Mouse (Mus musculus): ENCODE measurements around the gene Wdr26.

Gene Wdr26

DNA sequence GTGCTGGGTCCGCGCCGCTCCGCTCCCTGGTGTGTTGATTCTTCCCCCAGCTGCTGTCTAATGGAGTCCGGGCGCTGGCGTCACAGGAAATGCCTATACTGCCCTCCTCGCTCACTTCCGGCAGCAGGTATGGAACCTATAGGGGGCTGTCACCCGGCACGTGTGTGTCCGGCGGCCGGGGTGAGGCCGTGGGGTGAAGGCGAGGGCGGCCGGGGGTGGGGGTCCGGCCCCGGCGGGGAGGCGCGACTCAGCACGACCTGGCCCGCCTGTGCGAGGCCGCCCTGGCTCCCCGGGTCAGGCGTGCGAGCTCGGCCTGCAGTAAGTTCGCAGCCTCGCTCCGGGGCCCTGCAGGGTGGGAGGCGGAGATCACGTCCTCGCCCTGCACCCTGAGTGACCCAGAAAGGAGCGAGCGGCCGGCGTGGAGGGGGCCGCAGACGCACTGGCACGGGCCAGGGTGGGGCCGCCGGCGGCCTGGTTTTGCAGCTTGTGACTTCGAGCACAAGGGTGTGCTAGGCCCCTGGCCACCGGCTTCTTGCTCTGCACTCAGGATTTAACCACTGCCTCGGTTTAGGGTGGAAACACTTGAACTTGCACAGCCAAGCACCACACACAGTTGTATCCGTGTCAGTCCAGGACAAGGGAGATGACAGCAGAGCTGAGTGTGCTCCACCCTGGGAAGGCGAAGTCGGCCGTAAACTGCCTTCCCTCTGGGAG, at the start of gene Wdr26:
TSS of gene Wdr26 (minus strand) at position 82 of the 714 bp plus-strand sequence.
- DNase-seq (ENCODE audit: low read depth): peak; percentile 87

DNA sequence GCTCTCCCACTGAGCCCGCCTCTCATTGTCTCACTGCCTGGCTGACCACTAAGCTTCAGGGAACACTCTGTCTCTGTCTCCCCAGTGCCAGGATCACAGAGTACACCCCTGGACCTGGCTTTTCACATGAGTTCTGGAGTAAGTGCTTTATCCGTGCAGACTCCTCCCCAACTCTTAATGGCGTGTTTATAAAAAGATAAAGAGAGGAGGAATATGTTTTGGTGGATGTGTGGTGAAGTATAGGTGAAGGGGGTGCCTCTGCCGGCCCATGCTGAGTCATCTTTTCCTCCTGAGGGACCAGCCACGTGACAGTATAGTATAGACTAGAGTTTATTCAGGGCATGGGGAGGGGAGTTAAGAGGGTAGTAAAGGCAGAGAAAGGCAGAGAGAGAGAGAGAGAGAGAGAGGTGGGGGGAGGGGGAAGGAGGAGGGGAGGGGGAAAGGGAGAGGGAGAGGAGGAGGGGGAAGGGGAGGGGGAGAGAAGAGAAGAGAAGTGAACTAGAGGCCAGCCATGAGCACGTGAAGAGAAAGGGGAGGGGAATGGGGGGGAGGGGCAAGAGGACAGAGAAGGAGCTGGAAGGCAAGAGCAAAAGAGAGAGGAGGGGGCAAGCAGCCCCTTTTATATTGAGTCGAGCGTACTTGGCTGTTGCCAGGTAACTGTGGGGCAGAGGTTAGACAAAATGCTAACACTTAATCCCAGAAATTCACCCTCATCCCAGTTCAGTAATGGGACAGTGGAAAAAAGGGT, 49.3 kb upstream of the Wdr26 start:
- no peak for DNase-seq (ENCODE audit: low read depth)

DNA sequence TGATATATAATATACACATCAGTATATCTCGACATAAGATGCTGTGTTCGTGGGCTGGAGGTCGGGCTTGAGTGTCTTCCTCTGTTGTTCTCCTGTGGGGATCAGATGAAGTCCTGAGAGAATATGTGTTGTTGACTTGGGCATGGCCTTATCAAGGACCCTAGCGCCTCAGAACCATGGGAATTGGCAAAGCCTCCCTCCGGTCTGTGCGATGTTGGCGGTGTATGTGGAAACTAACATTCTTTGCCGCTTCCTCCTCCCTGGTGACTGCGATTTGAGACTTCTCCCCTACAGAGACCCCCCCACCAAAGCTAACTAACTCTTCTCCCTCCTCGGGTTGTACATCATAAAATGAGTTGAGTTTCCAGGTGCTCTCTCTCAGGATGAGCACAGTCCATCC, 48.6 kb upstream of the Wdr26 start:
- DNase-seq (ENCODE audit: low read depth): no peak

GRCm38 (mm10) chr1:181259626-181260410, 48.0 kb upstream of the Wdr26 start:
- DNase-seq (ENCODE audit: low read depth): no peak

DNA sequence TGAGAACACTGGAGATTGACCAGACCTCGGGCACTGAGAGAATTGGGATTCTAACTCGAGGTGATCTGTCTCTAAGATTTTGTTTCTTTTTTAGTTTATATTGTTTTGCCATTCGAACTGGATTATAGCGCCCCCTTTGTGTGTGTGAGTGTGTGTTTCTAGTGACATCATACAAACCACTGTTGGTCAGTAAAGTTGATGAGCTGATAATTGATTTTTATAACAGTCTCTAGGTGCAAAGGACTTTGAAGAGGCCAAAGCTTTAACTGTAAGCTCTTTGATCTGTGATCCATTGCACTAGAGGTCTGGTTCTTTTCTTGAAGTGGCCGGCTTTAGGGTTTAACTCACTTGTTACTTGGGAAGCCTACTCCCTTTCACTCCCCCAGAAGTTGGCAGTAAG, 47.3 kb upstream of the Wdr26 start:
- no peak for DNase-seq (ENCODE audit: low read depth)

DNA sequence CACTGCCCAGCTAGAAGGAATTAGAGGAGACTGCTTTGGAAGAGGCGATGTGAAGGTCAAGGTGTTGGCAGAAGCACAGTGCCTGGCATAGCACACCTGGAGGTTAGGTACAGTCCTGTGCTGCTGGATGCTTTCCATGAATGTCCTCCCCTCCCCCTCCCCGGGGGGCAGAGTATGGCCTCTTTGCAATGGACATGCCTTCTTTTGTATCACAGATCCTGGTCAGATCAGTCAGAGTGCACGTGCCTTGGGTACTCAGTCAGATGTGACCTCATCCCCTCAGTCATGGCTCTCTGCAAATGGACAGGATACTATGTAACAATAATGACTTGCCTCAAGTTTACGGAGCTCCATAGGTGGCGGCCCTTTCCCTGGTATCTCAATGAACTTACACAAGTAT, 46.8 kb upstream of the Wdr26 start:
- DNase-seq (ENCODE audit: low read depth): no peak

DNA sequence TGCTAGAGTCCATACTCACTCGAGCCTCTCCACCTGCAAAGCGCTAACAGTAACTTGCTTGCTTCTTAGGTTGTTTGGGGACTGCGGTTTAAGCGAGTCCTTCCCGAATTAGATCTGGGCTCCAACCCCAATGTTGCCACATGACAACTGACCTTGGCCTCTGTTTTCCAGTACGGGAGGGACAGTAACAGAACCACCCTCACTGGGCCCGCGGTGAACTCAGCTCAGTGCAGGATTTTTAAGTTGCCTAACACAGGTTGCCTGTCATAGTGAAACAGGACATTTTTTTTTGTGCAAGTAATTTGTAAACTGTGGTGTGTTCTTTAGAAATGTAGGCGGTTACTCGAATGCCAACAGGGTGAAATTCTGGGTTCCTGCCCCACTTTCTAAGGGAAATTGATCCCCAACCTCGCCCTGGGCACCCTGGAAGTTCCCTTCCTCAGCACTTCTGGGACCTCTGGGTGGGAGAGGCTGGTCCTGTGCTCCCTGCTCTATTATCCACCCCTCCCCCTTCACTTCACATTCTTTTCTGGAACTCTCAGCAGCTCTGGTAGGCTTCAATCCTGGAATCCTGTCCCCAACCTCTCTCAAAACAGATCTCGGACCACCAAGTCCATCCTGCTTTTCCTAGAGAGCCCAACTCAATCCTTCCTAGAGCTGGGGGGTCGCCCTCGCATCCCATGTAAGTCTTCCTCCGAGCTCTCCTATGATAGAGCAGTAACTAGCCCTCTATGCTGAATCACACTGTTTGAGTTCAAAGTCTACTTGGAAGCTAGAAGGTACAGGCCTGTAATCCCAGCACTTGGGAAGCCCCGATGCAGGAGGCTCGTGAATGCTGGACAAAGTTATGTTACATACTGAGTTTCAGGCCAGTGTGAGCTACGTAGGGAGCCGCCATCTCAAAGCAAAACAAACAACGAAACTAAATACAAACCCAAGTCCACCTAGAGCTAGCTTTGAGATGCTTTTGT, 46.1 kb upstream of the Wdr26 start:
- no peak for DNase-seq (ENCODE audit: low read depth)

- DNase-seq (ENCODE audit: low read depth): peak; percentile 47
These were observed 45.1 kb upstream of the Wdr26 start for GRCm38 (mm10) chr1:181256689-181257584.

DNA sequence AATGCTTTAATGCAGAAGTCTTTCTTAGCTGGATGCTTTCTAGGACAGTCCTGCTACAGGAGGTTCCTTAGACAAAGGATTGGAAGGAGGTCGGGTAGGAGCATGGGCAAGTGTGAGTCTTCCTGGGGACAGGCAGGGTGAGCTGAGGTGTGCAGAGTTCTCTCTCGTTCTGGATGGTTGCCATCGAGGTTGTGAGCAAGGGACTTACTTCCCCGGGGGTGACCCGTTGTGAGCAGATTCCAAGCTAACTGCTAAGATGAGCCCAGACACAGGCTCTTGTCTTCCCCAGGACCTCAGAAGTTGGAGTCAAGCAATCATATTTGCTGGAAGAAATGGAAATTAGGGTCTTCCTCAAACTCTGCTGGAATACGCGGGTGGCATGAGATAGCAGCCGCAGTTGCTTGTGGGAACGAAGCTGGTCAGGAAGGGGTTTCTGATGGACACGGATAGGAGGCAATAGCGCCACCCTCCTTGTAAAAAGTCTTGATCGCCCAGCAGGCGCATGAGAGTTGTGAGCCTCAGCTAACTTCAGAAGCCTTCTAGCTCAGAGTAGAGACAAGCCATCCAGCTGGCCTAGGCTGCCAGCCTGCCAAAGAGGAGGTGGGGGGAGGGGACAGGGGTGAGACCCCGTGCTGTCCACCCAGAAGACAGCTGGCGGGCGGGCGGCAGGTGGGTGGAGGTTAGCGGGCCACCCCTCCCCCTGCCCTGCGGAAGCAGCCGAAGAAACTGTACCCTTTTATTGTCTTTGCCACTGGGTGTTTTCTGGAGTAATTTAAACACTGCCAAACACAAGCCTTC, 44.3 kb upstream of the Wdr26 start:
- peak; percentile 81 for DNase-seq (ENCODE audit: low read depth)

DNA sequence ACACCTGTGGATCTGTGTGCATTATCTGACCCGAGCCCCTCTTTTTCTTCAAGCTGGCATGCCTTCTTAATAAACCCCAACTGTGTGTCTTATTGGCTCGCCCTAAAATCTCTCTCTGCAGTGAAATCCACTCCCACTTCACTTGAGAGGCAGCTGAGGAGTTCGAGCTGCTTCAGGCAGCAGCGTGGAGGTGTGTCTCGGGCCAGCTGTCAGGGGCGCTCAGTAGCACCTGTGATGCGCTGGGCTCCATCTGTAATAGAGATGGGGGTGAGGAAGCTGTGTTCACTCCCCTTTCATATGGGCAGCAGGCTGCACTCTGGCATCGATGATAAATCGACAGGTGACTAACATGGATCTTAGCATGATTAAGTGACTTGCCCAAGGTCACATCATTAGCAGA, 43.6 kb upstream of the Wdr26 start:
- DNase-seq (ENCODE audit: low read depth): no peak

GRCm38 (mm10) chr1:181251624-181252023, 39.8 kb upstream of the Wdr26 start:
- no peak for DNase-seq (ENCODE audit: low read depth)

- no peak for DNase-seq (ENCODE audit: low read depth)
These were observed 39.2 kb upstream of the Wdr26 start for GRCm38 (mm10) chr1:181250961-181251360.

DNA sequence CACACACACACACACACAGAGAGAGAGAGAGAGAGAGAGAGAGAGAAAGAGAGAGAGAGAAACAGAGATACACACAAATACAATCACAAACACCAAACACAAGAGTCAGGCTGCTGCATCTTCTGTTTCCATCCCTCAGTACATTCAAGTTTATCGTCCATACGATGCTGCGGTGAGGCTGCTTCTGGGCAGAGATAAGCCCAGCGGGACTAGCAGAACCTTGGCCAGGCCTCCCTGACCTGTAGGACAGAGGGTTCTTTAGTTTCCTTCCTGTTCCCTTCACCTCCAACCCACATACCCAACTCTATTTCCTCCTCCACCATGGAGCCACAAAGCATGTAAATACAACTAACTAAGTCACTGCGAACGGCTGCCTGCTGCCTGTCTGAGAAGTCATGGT, 37.7 kb upstream of the Wdr26 start:
- DNase-seq (ENCODE audit: low read depth): no peak

DNA sequence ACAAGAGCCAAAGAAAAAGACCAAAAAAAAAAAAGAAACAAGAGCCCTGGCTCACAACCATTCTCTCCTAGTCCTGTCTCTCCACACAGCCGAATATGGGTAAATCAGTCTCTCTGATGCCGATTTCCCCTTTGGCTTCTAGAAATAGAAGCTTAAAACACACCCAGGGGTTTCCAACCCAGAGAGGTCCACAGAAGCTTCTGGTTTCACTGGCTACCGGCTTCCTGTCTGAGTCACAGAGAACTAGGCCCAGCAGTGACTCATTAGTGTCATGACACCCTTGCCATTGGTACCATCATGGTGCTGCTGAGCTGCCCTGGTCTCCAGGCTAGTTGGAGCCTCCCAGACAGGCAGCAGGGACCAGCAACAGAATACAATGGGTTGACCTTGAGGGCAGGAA, 35.4 kb upstream of the Wdr26 start:
- DNase-seq (ENCODE audit: low read depth): peak; percentile 47

DNA sequence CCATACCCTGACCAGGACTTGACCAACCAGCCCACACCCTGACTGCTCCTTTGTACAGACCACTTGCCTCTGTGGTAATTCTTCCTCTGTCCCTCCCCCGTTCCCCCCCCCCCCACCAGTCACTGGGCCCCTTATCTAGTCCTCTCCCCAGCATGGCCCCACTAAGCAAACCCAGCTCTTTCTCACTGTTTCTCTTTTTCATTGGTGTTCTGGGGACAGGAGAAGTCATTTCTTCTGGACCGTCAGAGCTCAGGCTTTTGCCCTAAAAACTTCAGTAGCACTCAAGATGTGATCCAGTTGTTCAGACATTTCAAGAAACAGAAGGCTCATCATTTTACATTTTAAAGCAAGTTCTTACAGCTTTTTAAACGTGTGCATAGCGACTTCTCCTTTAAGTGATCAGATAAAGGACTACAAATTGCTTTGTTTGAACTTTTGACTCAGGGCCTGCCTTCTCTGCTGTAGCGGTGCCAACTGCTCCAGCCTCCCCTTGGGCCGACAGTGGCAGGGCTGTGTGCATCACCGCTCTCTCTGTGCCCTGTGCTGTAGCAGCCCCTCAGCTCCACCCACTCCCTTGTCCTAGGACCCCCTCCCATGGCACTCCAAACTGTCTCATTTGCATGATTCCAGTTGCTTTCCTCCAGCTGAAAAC, 34.8 kb upstream of the Wdr26 start:
- no peak for DNase-seq (ENCODE audit: low read depth)

DNA sequence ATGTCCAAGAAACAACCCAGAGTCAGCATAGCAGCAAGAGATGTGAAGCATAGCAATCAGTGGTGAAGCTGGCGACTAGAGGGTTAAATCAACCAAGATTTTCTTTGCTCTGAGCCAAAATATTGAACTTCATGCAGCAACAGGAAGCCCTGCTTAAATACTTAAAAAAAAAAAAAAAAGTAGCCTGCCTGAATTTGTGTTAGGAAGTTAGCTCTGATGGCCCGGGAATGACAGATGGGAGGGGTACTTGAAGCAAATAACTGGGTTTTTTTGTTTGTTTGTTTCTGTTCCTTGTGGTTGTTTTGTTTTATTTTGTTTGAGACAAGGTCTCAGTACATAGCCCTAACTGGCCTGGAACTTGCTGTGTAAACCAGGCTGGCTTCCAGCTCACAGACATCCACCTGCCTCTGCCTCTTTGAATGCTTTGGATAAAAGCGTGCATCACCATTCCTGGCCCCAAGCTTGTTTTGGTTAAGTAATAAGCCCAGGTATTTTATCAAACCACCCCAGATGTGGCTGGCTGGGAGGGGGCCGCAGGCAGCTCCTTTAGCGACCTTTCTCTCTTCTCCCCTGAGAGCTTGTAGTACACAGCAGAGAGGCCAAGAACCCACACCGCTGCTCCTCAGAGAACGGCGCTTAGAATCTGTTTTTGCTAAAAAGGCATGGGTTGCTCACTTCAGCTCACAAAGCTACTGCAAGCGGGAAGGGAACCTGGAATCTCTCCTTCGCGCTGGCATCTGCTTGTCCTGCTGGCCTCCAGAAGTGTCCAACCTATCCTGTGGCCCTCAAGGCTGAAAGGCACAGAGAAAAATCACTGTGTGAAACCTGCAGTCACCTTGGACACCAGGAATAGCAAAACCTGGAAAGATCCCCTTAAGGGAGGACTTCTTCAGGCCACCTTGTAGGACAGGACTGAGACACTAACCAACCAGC, 34.0 kb upstream of the Wdr26 start:
- no peak for DNase-seq (ENCODE audit: low read depth)

DNA sequence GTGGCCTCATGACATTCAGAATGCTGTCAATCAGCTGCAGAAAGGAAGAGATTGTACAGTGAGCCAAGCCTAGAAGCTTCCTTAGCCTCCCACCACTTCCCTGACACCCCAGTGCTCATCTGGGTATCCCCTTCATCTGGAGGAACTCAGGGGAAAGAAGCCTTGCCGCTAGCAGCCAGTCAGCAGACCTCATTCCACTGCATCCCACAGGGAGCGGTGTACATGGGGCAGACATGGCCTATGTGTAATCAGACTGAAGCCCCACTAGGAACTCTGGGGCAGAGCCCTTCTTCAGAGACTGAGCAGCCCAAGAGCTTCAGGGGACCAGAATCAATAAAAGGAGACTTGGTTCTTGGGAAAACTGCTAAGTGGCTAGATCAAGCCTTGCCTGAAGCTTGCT, 33.3 kb upstream of the Wdr26 start:
- DNase-seq (ENCODE audit: low read depth): no peak

GRCm38 (mm10) chr1:181241185-181241584, 29.4 kb upstream of the Wdr26 start:
- no peak for DNase-seq (ENCODE audit: low read depth)
